Mouse (Mus musculus) intestine, embryonic 16.5 days (tissue): ENCODE results near the gene Hoxd3. TPM values are rescaled to one million over a fixed set of nuclear protein-coding genes. Genes with fewer than 3 reads are reported as not detected.
A peak's percentile ranks its signal among the peaks of the same experiment; 100 is the strongest.

Experiments used
- ATAC-seq: fragments of 200-750 bp; cut with Nextera tagmentation; 2 replicates; pipeline ENCODE4 v1.8.0; 2017; ENCODE audit warnings: moderate TSS enrichment, moderate library complexity
- H3K27ac ChIP-seq: fragments of 300-500 bp; sonication (generic); 2 replicates; pipeline ENCODE4 v1.5.1; 2014; ENCODE audit warnings: mild to moderate bottlenecking, low read length
- H3K27me3 ChIP-seq: fragments of 300-500 bp; sonication (generic); replicated peaks from 2 replicates; pipeline ENCODE4 v1.6.1; 2014; ENCODE audit warnings: low read length, control low read depth, mixed read lengths; ENCODE audit not compliant: control insufficient read depth, insufficient read depth
- H3K36me3 ChIP-seq: fragments of 300-500 bp; sonication (generic); 2 replicates; pipeline ENCODE4 v1.6.1; 2014; ENCODE audit warnings: low read length, control low read depth; ENCODE audit not compliant: control insufficient read depth, insufficient read depth
- H3K4me1 ChIP-seq: fragments of 300-500 bp; sonication (generic); 2 replicates; pipeline ENCODE4 v1.6.1; 2014; ENCODE audit warnings: low read length, control low read depth, mixed read lengths; ENCODE audit not compliant: control insufficient read depth, insufficient read depth
- H3K4me2 ChIP-seq: fragments of 300-500 bp; sonication (generic); 2 replicates; pipeline ENCODE4 v1.6.1; 2014; ENCODE audit warnings: low read depth, low read length, control low read depth
- H3K4me3 ChIP-seq: fragments of 300-500 bp; sonication (generic); 2 replicates; pipeline ENCODE4 v1.5.1; 2014; ENCODE audit warnings: mild to moderate bottlenecking, low read length
- H3K9ac ChIP-seq: fragments of 300-500 bp; sonication (generic); 2 replicates; pipeline ENCODE4 v1.6.1; 2014; ENCODE audit warnings: low read depth, low read length
- H3K9me3 ChIP-seq: fragments of 300-500 bp; sonication (generic); 2 replicates; pipeline ENCODE4 v1.6.1; 2016; ENCODE audit warnings: low read length, control low read depth; ENCODE audit not compliant: control insufficient read depth
- WGBS: fragments of 180-500 bp; shearing (Covaris S2); extraction: QIAGEN DNeasy Blood & Tissue Kit; methylation state at CpG from one replicate; pipeline ENCODE4 v1.1.7; 2014; 5-methylcytosine and 5-hydroxymethylcytosine counted together
- polyA plus RNA-seq: library from polyadenylated mRNA; unstranded; fragments of >200 nt; fragmentation: Nextera tagmentation; extraction: Ambion mirVana; gene quantifications from 2 replicates; pipeline ENCODE4 v1.2.1, GENCODE M21; 2015

Hoxd3 gene
- polyA plus RNA-seq, 1 experiment from 2014 or later, result 15.1 TPM

DNA sequence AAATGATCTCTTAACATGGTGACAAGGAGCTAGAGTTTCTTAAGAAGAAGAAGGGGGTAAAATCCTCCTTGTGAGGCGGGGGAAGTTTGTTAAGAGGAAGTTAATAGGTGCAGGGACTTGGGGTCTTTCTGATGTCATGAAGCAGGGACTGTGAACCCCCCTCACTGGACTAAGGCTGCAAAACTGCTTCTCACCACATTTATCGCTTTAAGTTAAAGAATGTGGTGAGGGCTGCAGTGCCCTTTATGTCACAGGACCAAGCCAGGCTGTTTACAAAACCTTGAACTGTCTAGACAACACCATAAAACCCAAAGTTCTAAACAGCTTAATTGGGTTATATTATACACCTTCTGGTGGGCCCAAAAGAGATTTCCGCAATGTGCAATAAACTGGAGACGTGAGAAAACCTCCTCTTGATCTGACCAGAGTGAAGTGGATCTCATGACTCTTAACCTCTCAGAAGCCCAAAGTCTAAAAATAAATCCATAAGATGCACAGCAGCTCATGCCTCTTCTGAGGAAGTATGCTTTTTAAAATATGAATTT is 26.6 kb upstream of the Hoxd3 start:
- H3K9ac ChIP-seq, result no peak overlapping the region
- no peaks in the 10 kb centered on the region for H3K36me3 ChIP-seq
- 11% methylated on average over 4 of the region's 4 CpGs for WGBS
- H3K4me2 ChIP-seq, result no peak overlapping the region
- peaks cover 12% of the 10 kb centered on the region for H3K4me1 ChIP-seq
- no peak overlapping the region for H3K27ac ChIP-seq
- peaks cover 87% of the 10 kb centered on the region for H3K27me3 ChIP-seq
- H3K9me3 ChIP-seq, result no peaks in the 10 kb centered on the region
- no peak overlapping the region for H3K4me3 ChIP-seq
- ATAC-seq, result no peak

- Histone ChIP-seq H3K4me2 (no peak overlapping the region), H3K4me3 (peak overlapping the region; percentile 5; the same call in 1 of the 2 replicates), H3K9me3 (no peaks in the 10 kb centered on the region), H3K27me3 (peaks cover 81% of the 10 kb centered on the region), H3K9ac (no peak overlapping the region), H3K4me1 (peaks cover 12% of the 10 kb centered on the region), H3K36me3 (no peaks in the 10 kb centered on the region), H3K27ac (no peak overlapping the region)
- no peak for ATAC-seq
- 5% methylated on average over 17 of the region's 17 CpGs for WGBS
These were observed 25.3 kb upstream of the Hoxd3 start for GRCm38 (mm10) chr2:74686301-74686987.

DNA sequence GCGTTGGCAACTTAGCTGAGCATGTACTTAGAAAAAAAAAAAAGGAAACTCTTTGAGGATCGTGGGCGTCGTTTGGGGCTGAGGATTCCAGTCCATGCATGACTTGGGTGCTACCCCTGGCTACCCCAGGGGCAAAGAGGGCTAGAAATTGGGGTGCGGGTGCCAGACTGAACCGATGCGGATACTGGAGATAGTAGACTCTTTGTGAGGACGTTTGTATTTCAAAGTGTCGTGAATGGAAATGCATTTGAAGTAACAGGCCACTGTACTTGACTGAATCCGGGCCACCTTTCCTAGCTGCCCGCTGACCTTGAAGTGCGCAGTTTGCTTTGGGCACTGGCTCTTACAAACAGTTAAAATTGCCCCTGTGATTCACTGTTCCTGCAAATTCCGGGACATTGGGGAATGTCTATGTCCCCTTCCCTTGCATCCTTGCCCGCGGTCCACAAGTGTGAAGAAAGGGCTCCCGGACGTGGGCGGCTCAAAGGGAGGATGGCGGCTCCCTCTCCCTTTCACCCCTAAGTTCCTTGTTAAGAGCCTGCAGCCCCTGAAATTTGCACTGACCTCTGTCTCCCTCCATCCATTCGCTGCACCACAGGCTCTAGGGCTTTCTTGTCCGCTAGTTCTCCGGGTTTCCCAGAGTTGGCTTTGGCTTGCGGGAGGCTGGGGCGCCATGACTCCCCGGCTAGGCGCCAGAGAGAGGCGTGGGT is 24.6 kb upstream of the Hoxd3 start:
- Histone ChIP-seq H3K4me1 (peaks cover 8% of the 10 kb centered on the region), H3K27me3 (peaks cover 81% of the 10 kb centered on the region), H3K9ac (peak overlapping the region; percentile 30; the same call in 1 of the 2 replicates), H3K36me3 (no peaks in the 10 kb centered on the region), H3K4me3 (peak overlapping the region; percentile 26; the same call in 1 of the 2 replicates), H3K27ac (no peak overlapping the region), H3K9me3 (no peaks in the 10 kb centered on the region), H3K4me2 (0 out of 2 replicates have a peak overlapping the region, but pooled peaks have one; percentile 5)
- no peak for ATAC-seq
- 1% methylated on average over 27 of the region's 27 CpGs for WGBS

DNA sequence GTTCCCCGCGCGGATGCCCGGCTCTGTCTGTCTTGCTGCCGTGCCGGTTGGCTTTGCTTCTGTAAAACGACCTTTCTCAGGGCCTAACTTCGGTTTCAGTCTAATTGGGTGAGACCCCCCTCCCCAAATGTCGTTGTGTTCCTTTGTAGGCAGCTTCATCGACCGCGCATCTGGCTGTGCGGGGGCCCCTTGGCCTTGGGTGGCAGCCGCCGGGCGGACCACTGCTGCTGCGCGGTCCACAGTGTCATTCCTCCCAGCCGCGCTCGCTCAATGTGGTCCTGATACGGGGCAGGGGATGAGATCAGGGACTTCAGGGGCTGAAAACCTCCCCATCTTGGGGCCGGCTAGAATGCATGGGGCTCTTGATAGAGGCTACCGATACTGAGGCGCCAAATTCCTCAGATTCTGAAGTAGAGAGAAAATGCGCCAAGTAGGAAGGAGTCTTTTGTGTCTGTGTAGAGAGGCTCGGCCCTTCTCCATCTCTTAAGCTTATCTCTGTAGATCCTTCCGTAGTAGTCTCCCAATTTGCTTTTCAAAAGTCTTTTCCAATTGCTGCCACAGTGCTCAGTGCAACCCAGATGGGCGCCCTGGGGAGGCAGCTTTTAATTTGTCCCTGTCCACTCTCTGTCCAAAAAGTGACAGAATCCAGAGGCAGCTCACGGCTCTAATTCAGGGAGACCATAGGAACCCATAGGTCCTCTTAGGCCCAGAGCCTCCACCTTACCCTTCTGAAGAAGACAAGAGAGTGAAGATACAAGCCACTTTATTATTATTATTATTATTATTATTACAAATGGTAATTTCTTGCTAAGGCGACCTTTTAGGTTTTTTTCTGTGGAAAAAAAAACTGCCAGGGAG is 23.8 kb upstream of the Hoxd3 start:
- Histone ChIP-seq H3K4me3 (peak overlapping the region; percentile 26; the same call in 1 of the 2 replicates), H3K27ac (no peak overlapping the region), H3K4me2 (0 out of 2 replicates have a peak overlapping the region, but pooled peaks have one; percentile 5)

GRCm38 (mm10) chr2:74688795-74689573 is 22.7 kb upstream of the Hoxd3 start:
- WGBS, result 7% methylated on average over 12 of the region's 12 CpGs
- no peak for ATAC-seq
- no peaks in the 10 kb centered on the region for H3K9me3 ChIP-seq
- no peak overlapping the region for H3K9ac ChIP-seq
- no peaks in the 10 kb centered on the region for H3K4me1 ChIP-seq
- no peak overlapping the region for H3K4me2 ChIP-seq
- H3K27me3 ChIP-seq, result peaks cover 81% of the 10 kb centered on the region
- H3K36me3 ChIP-seq, result no peaks in the 10 kb centered on the region
- H3K4me3 ChIP-seq, result no peak overlapping the region
- H3K27ac ChIP-seq, result no peak overlapping the region

More for the DNA sequence above, 23.8 kb upstream of the Hoxd3 start:
- H3K36me3 ChIP-seq, result no peaks in the 10 kb centered on the region
- H3K27me3 ChIP-seq, result peaks cover 81% of the 10 kb centered on the region
- peaks cover under 1% of the 10 kb centered on the region; the same call in 1 of the 2 replicates for H3K4me1 ChIP-seq
- 4% methylated on average over 31 of the region's 31 CpGs for WGBS
- no peak for ATAC-seq
- H3K9me3 ChIP-seq, result no peaks in the 10 kb centered on the region
- 0 out of 2 replicates have a peak overlapping the region, but pooled peaks have one; percentile 30 for H3K9ac ChIP-seq

DNA sequence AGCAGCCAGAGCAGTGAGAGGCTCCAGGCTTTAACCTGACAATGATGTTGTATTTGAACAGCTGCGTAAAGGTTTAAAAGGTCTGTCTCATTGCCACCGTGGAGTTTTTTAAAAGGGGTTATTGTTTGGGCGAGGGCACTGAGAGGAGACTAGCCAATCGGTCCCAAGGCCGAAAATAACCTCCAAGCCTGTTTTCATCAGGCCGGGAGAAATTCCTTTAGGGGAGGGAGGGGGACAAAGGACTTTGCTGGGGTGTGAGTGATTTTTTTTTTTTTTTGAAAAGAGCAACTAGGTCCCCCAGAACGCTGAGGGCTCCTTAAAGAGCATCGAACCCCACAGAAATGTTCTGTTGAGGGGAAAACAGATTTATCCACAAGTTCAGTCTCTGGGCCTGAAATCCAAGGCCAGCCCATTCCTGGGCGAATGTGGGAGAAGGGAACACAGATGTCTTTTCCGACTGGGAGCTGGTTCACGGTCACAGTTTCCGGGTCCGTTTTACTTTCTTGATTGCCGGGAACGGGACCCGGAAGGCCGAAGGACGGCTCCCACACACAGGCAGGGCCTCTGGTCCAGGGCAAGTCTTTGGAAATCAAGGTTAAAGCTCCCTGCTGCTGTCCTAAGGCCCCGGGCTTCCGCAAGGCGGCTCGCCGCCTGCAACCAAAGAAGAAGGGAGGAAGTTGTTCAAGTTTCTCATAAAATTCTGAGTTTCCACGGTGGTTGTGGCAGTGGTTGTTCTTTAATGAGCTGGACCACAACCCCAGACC is 22.0 kb upstream of the Hoxd3 start:
- 3% methylated on average over 24 of the region's 24 CpGs for WGBS
- Histone ChIP-seq H3K27ac (no peak overlapping the region), H3K4me3 (peak overlapping the region; percentile 18), H3K27me3 (peaks cover 82% of the 10 kb centered on the region), H3K36me3 (no peaks in the 10 kb centered on the region), H3K4me2 (peak overlapping the region; percentile 9; the same call in 1 of the 2 replicates), H3K9ac (no peak overlapping the region), H3K4me1 (no peaks in the 10 kb centered on the region), H3K9me3 (no peaks in the 10 kb centered on the region)
- ATAC-seq, result no peak

DNA sequence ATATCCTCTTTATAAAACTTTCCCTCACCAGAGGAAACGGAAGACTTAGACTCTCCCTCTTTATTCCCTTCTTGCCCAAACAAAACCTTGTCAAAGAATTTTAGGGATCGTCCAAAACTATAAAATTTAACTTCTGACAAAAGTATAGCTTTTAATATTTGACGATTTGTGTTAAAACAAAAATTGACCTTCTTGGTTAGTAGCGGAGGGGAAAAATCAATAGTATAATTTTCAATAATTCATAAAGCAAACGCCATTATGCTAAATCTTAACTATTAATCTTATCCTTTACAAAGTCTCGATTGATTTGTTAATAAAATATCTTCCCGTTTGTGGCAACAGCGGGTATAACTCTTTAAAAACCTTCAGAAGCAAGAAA is 21.4 kb upstream of the Hoxd3 start:
- peak overlapping the region; percentile 9; the same call in 1 of the 2 replicates for H3K4me2 ChIP-seq
- peaks cover 83% of the 10 kb centered on the region for H3K27me3 ChIP-seq
- H3K4me3 ChIP-seq, result peak overlapping the region; percentile 18; the same call in 1 of the 2 replicates
- H3K36me3 ChIP-seq, result no peaks in the 10 kb centered on the region
- no peaks in the 10 kb centered on the region for H3K4me1 ChIP-seq
- H3K9ac ChIP-seq, result no peak overlapping the region
- WGBS, result 10% methylated on average over 8 of the region's 8 CpGs
- H3K27ac ChIP-seq, result no peak overlapping the region
- ATAC-seq, result no peak
- no peaks in the 10 kb centered on the region for H3K9me3 ChIP-seq
